Mouse (Mus musculus): ENCODE measurements around the gene Nfia.

DNA sequence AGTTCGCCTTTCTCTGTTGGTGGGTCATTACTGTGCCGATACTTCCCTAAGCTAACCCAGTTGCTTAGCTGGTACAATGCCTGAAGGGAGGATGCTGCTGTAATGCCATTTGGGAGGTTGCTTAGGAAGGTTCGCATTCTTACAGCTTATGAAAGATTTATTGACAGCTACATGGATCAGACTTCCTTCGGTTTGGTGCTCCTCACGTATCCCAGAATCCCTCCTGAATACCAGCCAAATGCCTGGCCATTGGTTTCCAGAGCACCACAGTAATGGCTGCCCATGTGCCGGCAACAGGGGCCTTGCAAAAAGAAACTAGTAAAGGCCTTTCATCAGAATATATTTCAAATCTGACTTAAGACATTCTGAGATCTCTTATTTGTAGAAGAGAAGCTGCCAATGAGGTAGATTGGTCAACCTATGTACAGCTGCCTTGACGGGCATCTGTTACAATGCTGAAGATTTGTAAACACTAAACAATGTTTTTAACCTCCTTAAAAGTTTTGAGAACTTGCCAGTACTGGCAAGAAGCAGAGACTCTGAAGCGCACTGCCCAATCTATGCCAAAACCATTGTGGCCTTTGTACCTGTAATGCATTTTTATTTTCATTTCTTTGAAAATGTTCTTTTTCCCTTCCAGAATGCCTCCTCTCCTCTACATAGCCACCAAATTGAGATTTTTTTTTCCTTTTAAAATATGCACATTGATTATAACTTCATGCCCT, 13.2 kb downstream of the Nfia start:
- TF ChIP-seq CTCF (IDR thresholded peaks at IDR 0.05; ENCODE audit: low read depth) (no peak), EP300 (IDR thresholded peaks at IDR 0.05; ENCODE audit: low read depth) (no peak)
